Mouse (Mus musculus) E14TG2a.4 (cell line): Measurements from ENCODE around the gene Kat2a.

Experiments
- CTCF ChIP-seq: conservative IDR thresholded peaks from 2 replicates; pipeline ENCODE4 v1.5.1; 2014; ENCODE audit warnings: low read length
- NANOG ChIP-seq: IDR thresholded peaks from 2 replicates; pipeline ENCODE4 v1.6.1; 2014; ENCODE audit warnings: borderline replicate concordance, low read length, mixed read lengths
- POU5F1 ChIP-seq: IDR thresholded peaks from 2 replicates; pipeline ENCODE4 v1.6.1; 2014; ENCODE audit warnings: low read length, borderline replicate concordance

- no peak for TF ChIP-seq CTCF
- TF ChIP-seq NANOG, result no peak
- no peak for TF ChIP-seq POU5F1
Measured at GRCm38 (mm10) chr11:100697921-100698320, 14.3 kb downstream of the Kat2a start.
